Mouse (Mus musculus) midbrain, embryonic 13.5 days (tissue): ENCODE results near the gene Sirt2. TPM values are rescaled to one million over a fixed set of nuclear protein-coding genes. Genes with fewer than 3 reads are reported as not detected.

ENCODE experiments used
- ATAC-seq: fragments of 200-750 bp; cut with Nextera tagmentation; 2 replicates; pipeline ENCODE4 v1.8.0; 2017; ENCODE audit warnings: mild to moderate bottlenecking, moderate TSS enrichment, moderate library complexity
- H3K27ac ChIP-seq: fragments of 300-500 bp; sonication (generic); 2 replicates; pipeline ENCODE4 v1.5.1; 2015; ENCODE audit warnings: inconsistent platforms, mild to moderate bottlenecking, moderate library complexity
- H3K27me3 ChIP-seq: fragments of 300-500 bp; sonication (generic); 2 replicates; pipeline ENCODE4 v1.6.1; 2015; ENCODE audit warnings: mild to moderate bottlenecking, inconsistent platforms
- H3K36me3 ChIP-seq: fragments of 300-500 bp; sonication (generic); 2 replicates; pipeline ENCODE4 v1.6.1; 2015; ENCODE audit warnings: mild to moderate bottlenecking, inconsistent platforms
- H3K4me1 ChIP-seq: fragments of 300-500 bp; sonication (generic); replicated peaks from 2 replicates; pipeline ENCODE4 v1.6.1; 2015; ENCODE audit warnings: inconsistent platforms
- H3K4me2 ChIP-seq: fragments of 300-500 bp; sonication (generic); replicated peaks from 2 replicates; pipeline ENCODE4 v1.6.1; 2015; ENCODE audit warnings: moderate library complexity, mild to moderate bottlenecking, inconsistent platforms
- H3K4me3 ChIP-seq: fragments of 300-500 bp; sonication (generic); replicated peaks from 2 replicates; pipeline ENCODE4 v1.5.1; 2015; ENCODE audit warnings: mild to moderate bottlenecking, inconsistent platforms
- H3K9ac ChIP-seq: fragments of 300-500 bp; sonication (generic); replicated peaks from 2 replicates; pipeline ENCODE4 v1.6.1; 2015; ENCODE audit warnings: mild to moderate bottlenecking, inconsistent platforms
- H3K9me3 ChIP-seq: fragments of 300-500 bp; sonication (generic); 2 replicates; pipeline ENCODE4 v1.6.1; 2016; ENCODE audit warnings: mild to moderate bottlenecking, inconsistent platforms
- WGBS: fragments of 180-500 bp; shearing (Covaris S2); methylation state at CpG from one replicate; pipeline ENCODE4 v1.1.7; 2015; 5-methylcytosine and 5-hydroxymethylcytosine counted together
- polyA plus RNA-seq: library from polyadenylated mRNA; unstranded; fragments of >200 nt; fragmentation: Nextera tagmentation; extraction: Ambion mirVana; gene quantifications from 2 replicates; pipeline ENCODE4 v1.2.1, GENCODE M21; 2015

Gene Sirt2
- polyA plus RNA-seq = 102 and 108 TPM in 2 replicates

DNA sequence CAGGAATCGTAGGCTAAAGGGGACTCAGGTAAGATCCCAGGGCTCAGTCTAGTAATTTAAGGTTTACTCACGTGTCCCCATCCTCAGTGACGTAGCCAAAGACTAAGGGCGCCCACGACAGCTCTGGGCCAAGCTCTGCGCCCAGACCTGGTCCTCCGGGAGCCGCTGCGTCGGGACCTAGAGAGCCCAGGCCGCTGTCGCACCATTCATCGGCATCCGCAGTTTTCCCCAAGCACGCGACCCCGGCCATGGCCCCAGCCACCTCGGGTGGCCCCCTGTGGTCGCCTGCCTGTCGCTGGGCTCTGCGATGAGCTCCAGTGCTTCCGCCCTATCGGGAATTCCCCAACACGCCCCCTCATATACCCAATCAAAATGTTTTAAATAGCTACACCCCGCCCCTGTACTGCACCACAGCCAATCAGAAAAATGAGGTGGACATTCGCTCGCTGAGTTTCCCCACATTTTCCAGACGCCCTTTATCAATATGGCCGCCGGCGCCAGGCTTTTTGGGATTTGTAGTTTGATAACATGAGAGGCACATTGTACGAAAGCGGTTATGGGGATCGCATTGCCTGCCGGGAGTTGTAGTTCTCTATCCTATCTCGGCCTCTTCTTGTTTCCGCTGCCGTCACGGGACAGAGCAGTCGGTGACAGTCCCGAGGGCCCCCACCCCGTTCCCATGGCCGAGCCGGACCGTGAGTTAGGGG lies at the start of gene Sirt2:
Gene Sirt2, plus strand, starts transcription at position 563 of the 707 bp plus-strand sequence.
- Histone ChIP-seq H3K27ac (no peak within 1 kb of the TSS; the same call in 1 of the 2 replicates), H3K36me3 (peaks cover 17% of the 10 kb centered on the region), H3K4me2 (peak within 1 kb of the TSS; percentile 71), H3K4me1 (peaks cover 36% of the 10 kb centered on the region), H3K4me3 (peak within 1 kb of the TSS; percentile 75), H3K27me3 (no peaks in the 10 kb centered on the region), H3K9ac (peak within 1 kb of the TSS; percentile 76), H3K9me3 (no peaks in the 10 kb centered on the region)
- ATAC-seq = peak; percentile 98
- under 1% methylated on average over 45 of the region's 45 CpGs for WGBS

- WGBS = 89% methylated on average over 10 of the region's 10 CpGs
- H3K9ac ChIP-seq = no peak overlapping the region
Observed at GRCm38 (mm10) chr7:28717726-28718125, 48.8 kb upstream of the Sirt2 start.

DNA sequence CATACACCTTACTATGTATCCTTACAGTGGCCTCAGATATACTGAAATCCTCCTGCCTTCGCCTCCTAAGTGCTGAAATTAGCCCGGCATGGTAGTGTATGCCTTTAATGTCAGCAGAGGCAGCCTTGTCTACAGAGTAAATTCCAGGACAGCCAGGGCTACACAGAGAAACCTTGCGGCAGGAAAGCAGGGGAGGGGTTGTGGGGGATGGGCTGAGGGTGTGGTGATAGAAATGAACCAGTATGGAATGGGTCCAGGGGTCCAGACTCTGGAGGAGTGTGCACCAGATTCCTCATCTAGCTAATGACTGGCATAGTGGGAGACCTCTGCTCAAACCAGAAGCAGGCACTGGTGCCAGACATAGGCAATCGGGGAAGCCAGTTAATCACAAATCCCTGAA lies 47.4 kb upstream of the Sirt2 start:
- no peak for ATAC-seq
- Histone ChIP-seq H3K4me3 (no peak overlapping the region), H3K27me3 (0 out of 2 replicates have a peak, but pooled peaks cover 9% of the 10 kb centered on the region), H3K4me1 (peaks cover 10% of the 10 kb centered on the region; the same call in 1 of the 2 replicates), H3K27ac (no peak overlapping the region), H3K36me3 (no peaks in the 10 kb centered on the region), H3K4me2 (no peak overlapping the region), H3K9ac (no peak overlapping the region), H3K9me3 (no peaks in the 10 kb centered on the region)
- WGBS = 73% methylated on average over 4 of the region's 4 CpGs

More at GRCm38 (mm10) chr7:28717726-28718125, 48.8 kb upstream of the Sirt2 start:
- ATAC-seq = no peak
- H3K9me3 ChIP-seq = no peaks in the 10 kb centered on the region
- no peak overlapping the region for H3K4me3 ChIP-seq
- 0 out of 2 replicates have a peak, but pooled peaks cover 9% of the 10 kb centered on the region for H3K27me3 ChIP-seq
- H3K27ac ChIP-seq = no peak overlapping the region
- H3K4me1 ChIP-seq = peaks cover 10% of the 10 kb centered on the region; the same call in 1 of the 2 replicates
- no peaks in the 10 kb centered on the region for H3K36me3 ChIP-seq
- H3K4me2 ChIP-seq = no peak overlapping the region

GRCm38 (mm10) chr7:28719650-28720049 lies 46.9 kb upstream of the Sirt2 start:
- Histone ChIP-seq H3K4me1 (peaks cover 10% of the 10 kb centered on the region; the same call in 1 of the 2 replicates), H3K27me3 (0 out of 2 replicates have a peak, but pooled peaks cover 9% of the 10 kb centered on the region), H3K36me3 (no peaks in the 10 kb centered on the region), H3K4me2 (no peak overlapping the region), H3K9me3 (no peaks in the 10 kb centered on the region), H3K9ac (no peak overlapping the region), H3K4me3 (no peak overlapping the region), H3K27ac (no peak overlapping the region)
- WGBS = 90% methylated on average over 2 of the region's 2 CpGs
- ATAC-seq = no peak

GRCm38 (mm10) chr7:28720753-28721537 lies 45.6 kb upstream of the Sirt2 start:
- Histone ChIP-seq H3K4me3 (no peak overlapping the region), H3K36me3 (no peaks in the 10 kb centered on the region), H3K9me3 (no peaks in the 10 kb centered on the region), H3K9ac (no peak overlapping the region), H3K27me3 (0 out of 2 replicates have a peak, but pooled peaks cover 4% of the 10 kb centered on the region), H3K4me2 (no peak overlapping the region), H3K27ac (no peak overlapping the region), H3K4me1 (peaks cover 10% of the 10 kb centered on the region; the same call in 1 of the 2 replicates)
- no peak for ATAC-seq
- WGBS = 81% methylated on average over 3 of the region's 3 CpGs

DNA sequence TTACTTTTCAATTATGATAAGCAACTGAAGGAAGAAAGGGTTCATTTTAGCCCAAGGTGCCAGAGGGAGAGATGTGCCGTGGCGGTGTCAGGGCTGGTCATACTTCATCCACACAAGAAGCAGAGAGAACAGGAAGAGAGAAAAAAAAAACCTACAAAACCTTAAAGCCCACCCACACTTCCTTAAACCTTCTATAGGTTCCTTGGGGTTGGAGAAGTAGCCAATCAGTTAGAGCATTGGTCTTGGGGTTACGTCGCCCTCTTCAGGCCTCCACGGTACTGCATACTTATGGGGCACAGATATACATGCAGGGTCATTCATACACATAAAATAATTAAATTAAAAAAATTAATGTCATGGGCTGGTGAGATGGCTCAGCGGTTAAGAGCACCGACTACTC lies 44.5 kb upstream of the Sirt2 start:
- Histone ChIP-seq H3K9ac (no peak overlapping the region), H3K4me1 (0 out of 2 replicates have a peak, but pooled peaks cover 4% of the 10 kb centered on the region), H3K36me3 (no peaks in the 10 kb centered on the region), H3K4me2 (no peak overlapping the region), H3K27me3 (0 out of 2 replicates have a peak, but pooled peaks cover 4% of the 10 kb centered on the region), H3K27ac (no peak overlapping the region), H3K9me3 (no peaks in the 10 kb centered on the region), H3K4me3 (no peak overlapping the region)
- no peak for ATAC-seq
- 94% methylated on average over 7 of the region's 7 CpGs for WGBS

GRCm38 (mm10) chr7:28724613-28725012 lies 41.9 kb upstream of the Sirt2 start:
- Histone ChIP-seq H3K27me3 (no peaks in the 10 kb centered on the region), H3K27ac (no peak overlapping the region), H3K9me3 (no peaks in the 10 kb centered on the region), H3K4me3 (no peak overlapping the region), H3K4me2 (no peak overlapping the region), H3K4me1 (0 out of 2 replicates have a peak, but pooled peaks cover 4% of the 10 kb centered on the region), H3K36me3 (no peaks in the 10 kb centered on the region), H3K9ac (no peak overlapping the region)
- WGBS = 93% methylated on average over 2 of the region's 2 CpGs
- ATAC-seq = no peak

DNA sequence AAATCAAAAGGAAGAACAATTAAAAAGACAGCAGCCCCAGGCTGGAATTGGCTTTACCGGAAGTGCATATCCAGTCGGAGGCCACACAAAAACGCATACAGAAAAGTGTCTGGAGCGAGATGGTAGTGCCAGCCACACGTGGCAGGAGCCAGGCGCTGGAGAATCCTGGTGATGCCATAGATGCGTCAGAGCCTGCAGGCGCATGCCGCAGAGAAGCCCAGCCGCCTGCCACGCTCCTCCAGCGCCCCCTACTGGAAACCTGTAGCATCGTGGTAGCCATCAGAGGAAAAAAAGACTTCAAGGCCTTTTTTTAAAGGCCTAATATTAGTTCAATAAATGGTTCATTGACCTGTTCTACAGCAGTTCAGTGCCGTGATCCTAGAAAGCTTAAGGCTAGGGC lies 39.9 kb upstream of the Sirt2 start:
- WGBS = 7% methylated on average over 14 of the region's 14 CpGs
- H3K4me3 ChIP-seq = no peak overlapping the region

GRCm38 (mm10) chr7:28727649-28728340 lies 38.7 kb upstream of the Sirt2 start:
- H3K9ac ChIP-seq = no peak overlapping the region
- ATAC-seq = no peak
- H3K9me3 ChIP-seq = no peaks in the 10 kb centered on the region
- 53% methylated on average over 10 of the region's 10 CpGs for WGBS
- peaks cover 10% of the 10 kb centered on the region for H3K4me1 ChIP-seq
- no peak overlapping the region for H3K27ac ChIP-seq
- peaks cover 13% of the 10 kb centered on the region for H3K27me3 ChIP-seq
- H3K4me2 ChIP-seq = no peak overlapping the region
- H3K4me3 ChIP-seq = no peak overlapping the region
- H3K36me3 ChIP-seq = no peaks in the 10 kb centered on the region

More for the DNA sequence above, 39.9 kb upstream of the Sirt2 start:
- Histone ChIP-seq H3K9me3 (no peaks in the 10 kb centered on the region), H3K36me3 (no peaks in the 10 kb centered on the region), H3K4me2 (peak overlapping the region; percentile 21; the same call in 1 of the 2 replicates), H3K9ac (no peak overlapping the region), H3K4me1 (0 out of 2 replicates have a peak, but pooled peaks cover 4% of the 10 kb centered on the region), H3K27ac (no peak overlapping the region), H3K27me3 (peaks cover under 1% of the 10 kb centered on the region)
- ATAC-seq = peak; percentile 81

- Histone ChIP-seq H3K9me3 (no peaks in the 10 kb centered on the region), H3K9ac (peak overlapping the region; percentile 57), H3K36me3 (peaks cover 18% of the 10 kb centered on the region), H3K4me1 (peaks cover 11% of the 10 kb centered on the region), H3K4me2 (peak overlapping the region; percentile 64), H3K27me3 (peaks cover 18% of the 10 kb centered on the region), H3K27ac (no peak overlapping the region), H3K4me3 (peak overlapping the region; percentile 45)
- peak; percentile 83 for ATAC-seq
- WGBS = 4% methylated on average over 58 of the region's 58 CpGs
Observed at GRCm38 (mm10) chr7:28732341-28733142, 34.0 kb upstream of the Sirt2 start.

- peak overlapping the region; percentile 45 for H3K4me3 ChIP-seq
- peaks cover 23% of the 10 kb centered on the region for H3K36me3 ChIP-seq
- H3K27me3 ChIP-seq = peaks cover 18% of the 10 kb centered on the region
- 9% methylated on average over 11 of the region's 11 CpGs for WGBS
- peak overlapping the region; percentile 57; the same call in 1 of the 2 replicates for H3K9ac ChIP-seq
- peak; percentile 19; the same call in 1 of the 2 replicates for ATAC-seq
- no peak overlapping the region for H3K27ac ChIP-seq
- H3K4me2 ChIP-seq = peak overlapping the region; percentile 64
- no peaks in the 10 kb centered on the region for H3K9me3 ChIP-seq
- H3K4me1 ChIP-seq = peaks cover 11% of the 10 kb centered on the region
Observed at GRCm38 (mm10) chr7:28733211-28733610, 33.3 kb upstream of the Sirt2 start.
